Mouse (Mus musculus) midbrain, embryonic 11.5 days (tissue): ENCODE measurements around the gene Rims1. TPM values are rescaled to one million over a fixed set of nuclear protein-coding genes. Genes with fewer than 3 reads are reported as not detected.

Source experiments
- ATAC-seq: fragments of 200-750 bp; cut with Nextera tagmentation; 2 replicates; pipeline ENCODE4 v1.8.0; 2017; ENCODE audit warnings: moderate TSS enrichment, moderate library complexity; ENCODE audit not compliant: low FRiP score
- DNase-seq: peaks from one replicate; pipeline ENCODE4 v3.0.0; 2015; ENCODE audit warnings: low spot score; ENCODE audit errors: missing footprints
- H3K27ac ChIP-seq: fragments of 300-500 bp; sonication (generic); 2 replicates; pipeline ENCODE4 v1.5.1; 2014; ENCODE audit warnings: low read depth, low read length
- H3K27me3 ChIP-seq: fragments of 300-500 bp; sonication (generic); 2 replicates; pipeline ENCODE4 v1.6.1; 2014; ENCODE audit warnings: mild to moderate bottlenecking, low read length, moderate library complexity, mixed read lengths; ENCODE audit not compliant: control insufficient read depth, insufficient read depth
- H3K36me3 ChIP-seq: fragments of 300-500 bp; sonication (generic); 2 replicates; pipeline ENCODE4 v1.6.1; 2014; ENCODE audit warnings: mild to moderate bottlenecking, low read length, moderate library complexity, mixed read lengths; ENCODE audit not compliant: control insufficient read depth, insufficient read depth
- H3K4me1 ChIP-seq: fragments of 300-500 bp; sonication (generic); 2 replicates; pipeline ENCODE4 v1.6.1; 2014; ENCODE audit warnings: low read length; ENCODE audit not compliant: control insufficient read depth, insufficient read depth
- H3K4me2 ChIP-seq: fragments of 300-500 bp; sonication (generic); 2 replicates; pipeline ENCODE4 v1.6.1; 2014; ENCODE audit warnings: mild to moderate bottlenecking, moderate library complexity
- H3K4me3 ChIP-seq: fragments of 300-500 bp; sonication (generic); 2 replicates; pipeline ENCODE4 v1.5.1; 2014; ENCODE audit warnings: low read depth, low read length
- H3K9ac ChIP-seq: fragments of 300-500 bp; sonication (generic); 2 replicates; pipeline ENCODE4 v1.6.1; 2014; ENCODE audit warnings: low read length
- H3K9me3 ChIP-seq: fragments of 300-500 bp; sonication (generic); 2 replicates; pipeline ENCODE4 v1.6.1; 2016; ENCODE audit warnings: low read length; ENCODE audit not compliant: control insufficient read depth
- WGBS: fragments of 180-500 bp; shearing (Covaris S2); extraction: QIAGEN DNeasy Blood & Tissue Kit; methylation state at CpG from one replicate; pipeline ENCODE4 v1.1.7; 2014; 5-methylcytosine and 5-hydroxymethylcytosine counted together
- polyA plus RNA-seq: library from polyadenylated mRNA; unstranded; fragments of >200 nt; fragmentation: Nextera tagmentation; extraction: Ambion mirVana; gene quantifications from 2 replicates; pipeline ENCODE4 v1.2.1, GENCODE M21; 2014

Gene Rims1
- polyA plus RNA-seq, 1 experiment from 2014 or later = 3.6 TPM

GRCm38 (mm10) chr1:22654903-22655302 is 150.9 kb downstream of the Rims1 start:
- ATAC-seq = no peak
- no peak overlapping the region for H3K27ac ChIP-seq

GRCm38 (mm10) chr1:22650588-22650987 is 155.2 kb downstream of the Rims1 start:
- Histone ChIP-seq H3K4me3 (no peak overlapping the region), H3K9ac (no peak overlapping the region), H3K9me3 (no peaks in the 10 kb centered on the region), H3K4me1 (no peaks in the 10 kb centered on the region), H3K27me3 (no peaks in the 10 kb centered on the region), H3K4me2 (no peak overlapping the region), H3K36me3 (no peaks in the 10 kb centered on the region), H3K27ac (no peak overlapping the region)
- no peak for DNase-seq
- 79% methylated on average over 7 of the region's 7 CpGs for WGBS
- no peak for ATAC-seq

More at GRCm38 (mm10) chr1:22654903-22655302, 150.9 kb downstream of the Rims1 start:
- Histone ChIP-seq H3K36me3 (no peaks in the 10 kb centered on the region), H3K27me3 (no peaks in the 10 kb centered on the region), H3K9ac (no peak overlapping the region), H3K4me3 (no peak overlapping the region), H3K4me1 (no peaks in the 10 kb centered on the region), H3K4me2 (no peak overlapping the region), H3K9me3 (no peaks in the 10 kb centered on the region)
- DNase-seq = no peak
- WGBS = 88% methylated on average over 9 of the region's 9 CpGs

- Histone ChIP-seq H3K9ac (no peak overlapping the region), H3K27ac (no peak overlapping the region), H3K4me3 (no peak overlapping the region), H3K36me3 (no peaks in the 10 kb centered on the region), H3K4me2 (no peak overlapping the region), H3K4me1 (no peaks in the 10 kb centered on the region), H3K9me3 (no peaks in the 10 kb centered on the region), H3K27me3 (no peaks in the 10 kb centered on the region)
- ATAC-seq (no peak), DNase-seq (no peak)
- 71% methylated on average over 1 of the region's 1 CpGs for WGBS
Observed at GRCm38 (mm10) chr1:22649432-22649831, 156.4 kb downstream of the Rims1 start.

GRCm38 (mm10) chr1:22645257-22645656 is 160.5 kb downstream of the Rims1 start:
- no peaks in the 10 kb centered on the region for H3K36me3 ChIP-seq
- WGBS = 39% methylated on average over 2 of the region's 2 CpGs
- no peaks in the 10 kb centered on the region for H3K9me3 ChIP-seq
- H3K27me3 ChIP-seq = no peaks in the 10 kb centered on the region
- no peak overlapping the region for H3K9ac ChIP-seq
- H3K4me2 ChIP-seq = no peak overlapping the region
- H3K27ac ChIP-seq = no peak overlapping the region
- ATAC-seq (no peak), DNase-seq (no peak)
- no peak overlapping the region for H3K4me3 ChIP-seq
- H3K4me1 ChIP-seq = no peaks in the 10 kb centered on the region

- no peak overlapping the region for H3K4me3 ChIP-seq
- no peaks in the 10 kb centered on the region for H3K27me3 ChIP-seq
- H3K9ac ChIP-seq = no peak overlapping the region
- no peak overlapping the region for H3K27ac ChIP-seq
- H3K36me3 ChIP-seq = no peaks in the 10 kb centered on the region
- no peak for DNase-seq
- H3K4me2 ChIP-seq = no peak overlapping the region
- H3K4me1 ChIP-seq = no peaks in the 10 kb centered on the region
- no peaks in the 10 kb centered on the region for H3K9me3 ChIP-seq
- 90% methylated on average over 5 of the region's 5 CpGs for WGBS
- no peak for ATAC-seq
Observed at GRCm38 (mm10) chr1:22640568-22640967, 165.2 kb downstream of the Rims1 start.

GRCm38 (mm10) chr1:22639702-22640101 is 166.1 kb downstream of the Rims1 start:
- ATAC-seq = no peak
- Histone ChIP-seq H3K4me2 (no peak overlapping the region), H3K27me3 (no peaks in the 10 kb centered on the region), H3K4me1 (no peaks in the 10 kb centered on the region), H3K27ac (no peak overlapping the region), H3K9me3 (no peaks in the 10 kb centered on the region), H3K36me3 (no peaks in the 10 kb centered on the region), H3K4me3 (no peak overlapping the region), H3K9ac (no peak overlapping the region)
- no peak for DNase-seq
- WGBS = 89% methylated on average over 3 of the region's 3 CpGs

- Histone ChIP-seq H3K9me3 (no peaks in the 10 kb centered on the region), H3K27me3 (no peaks in the 10 kb centered on the region), H3K9ac (no peak overlapping the region), H3K4me2 (no peak overlapping the region), H3K36me3 (no peaks in the 10 kb centered on the region), H3K4me1 (no peaks in the 10 kb centered on the region), H3K27ac (no peak overlapping the region), H3K4me3 (no peak overlapping the region)
- ATAC-seq (no peak), DNase-seq (no peak)
- WGBS = 89% methylated on average over 2 of the region's 2 CpGs
Observed at GRCm38 (mm10) chr1:22633871-22634270, 171.9 kb downstream of the Rims1 start.

GRCm38 (mm10) chr1:22632551-22632950 is 173.2 kb downstream of the Rims1 start:
- ATAC-seq = no peak

GRCm38 (mm10) chr1:22631991-22632390 is 173.8 kb downstream of the Rims1 start:
- Histone ChIP-seq H3K9me3 (no peaks in the 10 kb centered on the region), H3K4me2 (no peak overlapping the region), H3K4me3 (no peak overlapping the region), H3K27ac (no peak overlapping the region), H3K4me1 (no peaks in the 10 kb centered on the region), H3K27me3 (no peaks in the 10 kb centered on the region), H3K9ac (no peak overlapping the region), H3K36me3 (no peaks in the 10 kb centered on the region)
- 80% methylated on average over 6 of the region's 6 CpGs for WGBS
- no peak for ATAC-seq
- DNase-seq = no peak

More at GRCm38 (mm10) chr1:22632551-22632950, 173.2 kb downstream of the Rims1 start:
- DNase-seq = no peak
- H3K27me3 ChIP-seq = no peaks in the 10 kb centered on the region
- no peaks in the 10 kb centered on the region for H3K4me1 ChIP-seq
- no peaks in the 10 kb centered on the region for H3K36me3 ChIP-seq
- no peak overlapping the region for H3K27ac ChIP-seq
- 84% methylated on average over 7 of the region's 7 CpGs for WGBS
- H3K4me3 ChIP-seq = no peak overlapping the region
- H3K9ac ChIP-seq = no peak overlapping the region
- no peaks in the 10 kb centered on the region for H3K9me3 ChIP-seq
- no peak overlapping the region for H3K4me2 ChIP-seq

- Histone ChIP-seq H3K27ac (no peak overlapping the region), H3K27me3 (no peaks in the 10 kb centered on the region), H3K9me3 (no peaks in the 10 kb centered on the region), H3K9ac (no peak overlapping the region), H3K36me3 (no peaks in the 10 kb centered on the region), H3K4me1 (no peaks in the 10 kb centered on the region), H3K4me2 (no peak overlapping the region), H3K4me3 (no peak overlapping the region)
- 80% methylated on average over 8 of the region's 8 CpGs for WGBS
- DNase-seq = no peak
- ATAC-seq = no peak
Observed at GRCm38 (mm10) chr1:22629011-22629410, 176.8 kb downstream of the Rims1 start.
